ENCODE assay signal across 21 mouse cellular contexts in the genomic region with DNA sequence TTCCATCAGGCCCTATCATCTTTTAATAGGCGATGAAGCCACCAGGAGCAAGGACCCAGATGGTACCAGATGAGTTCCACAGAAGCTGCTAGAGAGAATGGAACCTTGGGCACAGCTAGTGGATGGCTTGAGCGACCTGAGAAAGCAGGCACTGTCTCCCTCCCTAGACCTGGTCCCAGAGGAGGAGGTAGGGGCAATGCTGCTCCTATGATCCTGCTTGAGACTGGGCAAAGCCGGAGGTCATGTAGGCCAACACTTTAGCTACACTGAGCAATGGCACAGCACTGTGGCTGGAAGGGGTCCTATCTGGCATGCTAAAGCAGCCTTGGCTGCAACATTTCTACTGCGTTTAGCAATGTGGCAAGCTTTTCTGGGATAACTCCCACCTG. TPM values are rescaled to one million over a fixed set of nuclear protein-coding genes. Genes with fewer than 3 reads are reported as not detected.
DNase-seq lines count a peak whose midpoint lies in the region; ATAC-seq and TF ChIP-seq lines count a peak whose summit lies in the region.
"Had no signal": no experiment of that assay in that cellular context is flagged by ENCODE, and none has a peak within 500 bp of the region (broad histone marks: within the 10 kb centered on the region; RNA-seq: fewer than 3 reads in every experiment).

No protein-coding gene starts in this region.

- TF ChIP-seq CTCF in small intestine, adult 2 months (IDR thresholded peaks at IDR 0.05; ENCODE audit: extremely low read depth, insufficient read length, insufficient replicate concordance, low read depth, low read length), result no peak

- H3K4me2 ChIP-seq in hindbrain, embryonic 11.5 days (replicated peaks; ENCODE audit: low read depth, low read length), result no peak overlapping the region
- peak overlapping the region; percentile 32; the same call in 1 of the 2 replicates for H3K4me2 ChIP-seq in liver, embryonic 13.5 days
- H3K4me2 ChIP-seq in liver, embryonic 11.5 days, result no peak overlapping the region
- peak overlapping the region; percentile 34 for H3K4me2 ChIP-seq in intestine, embryonic 16.5 days (ENCODE audit: low read depth, low read length)

- no peak overlapping the region for H3K9ac ChIP-seq in hindbrain, embryonic 11.5 days (ENCODE audit: low read depth, low read length)
- 0 out of 2 replicates have a peak overlapping the region, but pooled peaks have one; percentile 50 for H3K9ac ChIP-seq in liver, embryonic 13.5 days
- H3K9ac ChIP-seq in liver, embryonic 11.5 days (ENCODE audit: low read depth, low read length), result no peak overlapping the region
- H3K9ac ChIP-seq in intestine, embryonic 16.5 days (ENCODE audit: low read depth, low read length), result no peak overlapping the region

- TF ChIP-seq POLR2A in small intestine, adult 2 months (IDR thresholded peaks at IDR 0.05; ENCODE audit: low read depth, low read length), result no peak

- DNase-seq in hindbrain, embryonic 10.5 days (ENCODE audit: low spot score), result no peak
- DNase-seq in hindbrain, embryonic 11.5 days (ENCODE audit: low spot score), result no peak
- DNase-seq in liver, embryonic 13.5 days, result no peak
- DNase-seq in liver, embryonic 11.5 days (ENCODE audit: low spot score), result no peak
- DNase-seq in urinary bladder, postnatal 36 days (ENCODE audit: low spot score in 2 of 2), result no peak
- DNase-seq: adrenal gland, postnatal 25 days; cerebellum, adult 2 months; gastrocnemius, postnatal 25 days; heart, postnatal 36 days; left cerebral cortex, postnatal 4 days; lung, adult 18-20 months; right cerebral cortex, adult 18-20 months had no signal

- peaks cover 94% of the 10 kb centered on the region for H3K4me1 ChIP-seq in hindbrain, embryonic 10.5 days (replicated peaks)
- peaks cover 29% of the 10 kb centered on the region for H3K4me1 ChIP-seq in hindbrain, embryonic 11.5 days (replicated peaks; ENCODE audit: control insufficient read depth, insufficient read depth, low read length)
- H3K4me1 ChIP-seq in liver, embryonic 13.5 days (replicated peaks), result peaks cover 85% of the 10 kb centered on the region
- H3K4me1 ChIP-seq in liver, embryonic 11.5 days (replicated peaks; ENCODE audit: control insufficient read depth, insufficient read depth, low read length), result peaks cover 63% of the 10 kb centered on the region
- H3K4me1 ChIP-seq in intestine, embryonic 16.5 days (ENCODE audit: control insufficient read depth, insufficient read depth, low read length), result peaks cover 68% of the 10 kb centered on the region
- peaks cover 73% of the 10 kb centered on the region for H3K4me1 ChIP-seq in small intestine, adult 2 months (ENCODE audit: control insufficient read depth, insufficient read depth, insufficient read length, low read length)

- peaks cover 21% of the 10 kb centered on the region; the same call in 1 of the 2 replicates for H3K27me3 ChIP-seq in hindbrain, embryonic 10.5 days (ENCODE audit: insufficient read depth, poor library complexity, severe bottlenecking)
- H3K27me3 ChIP-seq in hindbrain, embryonic 11.5 days (ENCODE audit: control insufficient read depth, insufficient read depth, low read length), result no peaks in the 10 kb centered on the region; the same call in 1 of the 2 replicates
- peaks cover 41% of the 10 kb centered on the region for H3K27me3 ChIP-seq in liver, embryonic 13.5 days
- peaks cover 29% of the 10 kb centered on the region for H3K27me3 ChIP-seq in liver, embryonic 11.5 days (replicated peaks; ENCODE audit: control insufficient read depth, insufficient read depth, low read length)
- H3K27me3 ChIP-seq in intestine, embryonic 16.5 days (replicated peaks; ENCODE audit: control insufficient read depth, insufficient read depth, low read length), result peaks cover 12% of the 10 kb centered on the region
- no peaks in the 10 kb centered on the region for H3K27me3 ChIP-seq in small intestine, adult 2 months (ENCODE audit: control insufficient read depth, insufficient read depth, low read length)

- H3K4me3 ChIP-seq in hindbrain, embryonic 10.5 days, result 0 out of 2 replicates have a peak overlapping the region, but pooled peaks have one; percentile 3
- no peak overlapping the region for H3K4me3 ChIP-seq in hindbrain, embryonic 11.5 days (ENCODE audit: low read depth, low read length)
- H3K4me3 ChIP-seq in liver, embryonic 13.5 days (replicated peaks), result no peak overlapping the region
- no peak overlapping the region for H3K4me3 ChIP-seq in liver, embryonic 11.5 days (ENCODE audit: low read depth, low read length)
- no peak overlapping the region for H3K4me3 ChIP-seq in intestine, embryonic 16.5 days (ENCODE audit: low read length)
- no peak overlapping the region for H3K4me3 ChIP-seq in small intestine, adult 2 months (ENCODE audit: low read depth, low read length)
- H3K4me3 ChIP-seq: erythroblast, embryonic 14.5 days; heart, embryonic 10.5 days; myocyte had no signal

- no peak for ATAC-seq in hindbrain, embryonic 11.5 days (ENCODE audit: low FRiP score)
- no peak for ATAC-seq in liver, embryonic 13.5 days (ENCODE audit: low read depth)
- no peak for ATAC-seq in liver, embryonic 11.5 days (replicated peaks; ENCODE audit: low FRiP score)
- no peak for ATAC-seq in intestine, embryonic 16.5 days
- ATAC-seq: activated CD4-positive, CD25-positive, alpha-beta regulatory T cell, adult 4 months; Patski had no signal

- H3K9me3 ChIP-seq in hindbrain, embryonic 10.5 days, result no peaks in the 10 kb centered on the region
- H3K9me3 ChIP-seq in hindbrain, embryonic 11.5 days (ENCODE audit: control insufficient read depth, low read length), result no peaks in the 10 kb centered on the region
- no peaks in the 10 kb centered on the region for H3K9me3 ChIP-seq in liver, embryonic 13.5 days (replicated peaks)
- no peaks in the 10 kb centered on the region for H3K9me3 ChIP-seq in liver, embryonic 11.5 days (ENCODE audit: control insufficient read depth, low read length)
- no peaks in the 10 kb centered on the region for H3K9me3 ChIP-seq in intestine, embryonic 16.5 days (ENCODE audit: control insufficient read depth, low read length)
- H3K9me3 ChIP-seq: heart, embryonic 10.5 days had no signal

- H3K27ac ChIP-seq in hindbrain, embryonic 10.5 days, result peak overlapping the region; percentile 98
- H3K27ac ChIP-seq in hindbrain, embryonic 11.5 days (ENCODE audit: low read depth, low read length), result no peak overlapping the region
- peak overlapping the region; percentile 68 for H3K27ac ChIP-seq in liver, embryonic 13.5 days
- H3K27ac ChIP-seq in liver, embryonic 11.5 days (ENCODE audit: low read depth, low read length), result no peak overlapping the region; the same call in 1 of the 2 replicates
- H3K27ac ChIP-seq in intestine, embryonic 16.5 days (ENCODE audit: low read length), result peak overlapping the region; percentile 50
- H3K27ac ChIP-seq in small intestine, adult 2 months (ENCODE audit: insufficient read depth, low read depth, low read length), result peak overlapping the region; percentile 64
- H3K27ac ChIP-seq: heart, embryonic 10.5 days had no signal

- H3K36me3 ChIP-seq in hindbrain, embryonic 10.5 days, result no peaks in the 10 kb centered on the region
- H3K36me3 ChIP-seq in hindbrain, embryonic 11.5 days (ENCODE audit: control insufficient read depth, insufficient read depth, low read length), result no peaks in the 10 kb centered on the region
- H3K36me3 ChIP-seq in liver, embryonic 13.5 days, result no peaks in the 10 kb centered on the region
- H3K36me3 ChIP-seq in liver, embryonic 11.5 days (ENCODE audit: control insufficient read depth, insufficient read depth, low read length), result no peaks in the 10 kb centered on the region
- no peaks in the 10 kb centered on the region for H3K36me3 ChIP-seq in intestine, embryonic 16.5 days (ENCODE audit: control insufficient read depth, insufficient read depth, low read length)
- no peaks in the 10 kb centered on the region for H3K36me3 ChIP-seq in small intestine, adult 2 months (ENCODE audit: control insufficient read depth, insufficient read depth, low read length)
- H3K36me3 ChIP-seq: heart, embryonic 10.5 days had no signal

- WGBS in hindbrain, embryonic 10.5 days, result 80% methylated on average over 4 of the region's 4 CpGs
- WGBS in hindbrain, embryonic 11.5 days, result 70% methylated on average over 4 of the region's 4 CpGs
- WGBS in liver, embryonic 13.5 days (ENCODE audit: insufficient replicate concordance), result 64% methylated on average over 4 of the region's 4 CpGs
- 66% methylated on average over 4 of the region's 4 CpGs for WGBS in liver, embryonic 11.5 days
- WGBS in intestine, embryonic 16.5 days, result 75% methylated on average over 4 of the region's 4 CpGs
- 52% methylated on average over 4 of the region's 4 CpGs for WGBS in small intestine, adult 2 months

RNA-seq across cellular contexts. Expression of a gene that starts 4.9 kb away (rescaled TPM):
- 77.4 and 108 TPM in 2 replicates for polyA plus RNA-seq in hindbrain, embryonic 10.5 days (2016; fragmentation: Nextera tagmentation; extraction: Ambion mirVana)
- polyA plus RNA-seq in hindbrain, embryonic 11.5 days (2014; fragmentation: Nextera tagmentation; extraction: Ambion mirVana), result 44.6 and 60.5 TPM in 2 replicates
- polyA plus RNA-seq in liver, embryonic 13.5 days (2015; fragmentation: Nextera tagmentation; extraction: Ambion mirVana), result 2.5 and 2.6 TPM in 2 replicates
- 6.5 and 7.6 TPM in 2 replicates for polyA plus RNA-seq in liver, embryonic 11.5 days (2014; fragmentation: Nextera tagmentation; extraction: Ambion mirVana)
- polyA plus RNA-seq in intestine, embryonic 16.5 days (2015; fragmentation: Nextera tagmentation; extraction: Ambion mirVana), result 11.0 and 14.4 TPM in 2 replicates
- polyA plus RNA-seq in small intestine, adult 2 months (2012; rRNA removed), result 24.4 and 39.0 TPM in 2 replicates

RNA-seq across cellular contexts. Expression of a gene that starts 21.0 kb away (rescaled TPM):
- 2.6 and 2.7 TPM in 2 replicates for polyA plus RNA-seq in hindbrain, embryonic 10.5 days (2016; fragmentation: Nextera tagmentation; extraction: Ambion mirVana)
- 0.94 and 2.4 TPM in 2 replicates for polyA plus RNA-seq in hindbrain, embryonic 11.5 days (2014; fragmentation: Nextera tagmentation; extraction: Ambion mirVana)
- polyA plus RNA-seq in liver, embryonic 13.5 days (2015; fragmentation: Nextera tagmentation; extraction: Ambion mirVana), result 5.5 and 6.0 TPM in 2 replicates
- polyA plus RNA-seq in liver, embryonic 11.5 days (2014; fragmentation: Nextera tagmentation; extraction: Ambion mirVana), result 12.1 and 13.1 TPM in 2 replicates
- 23.0 and 23.4 TPM in 2 replicates for polyA plus RNA-seq in intestine, embryonic 16.5 days (2015; fragmentation: Nextera tagmentation; extraction: Ambion mirVana)
- 37.3 and 49.3 TPM in 2 replicates for polyA plus RNA-seq in small intestine, adult 2 months (2012; rRNA removed)

RNA-seq across cellular contexts. Expression of a gene that starts 35.6 kb away (rescaled TPM):
- polyA plus RNA-seq in hindbrain, embryonic 10.5 days (2016; fragmentation: Nextera tagmentation; extraction: Ambion mirVana), result 123 and 132 TPM in 2 replicates
- 89.6 and 93.7 TPM in 2 replicates for polyA plus RNA-seq in hindbrain, embryonic 11.5 days (2014; fragmentation: Nextera tagmentation; extraction: Ambion mirVana)
- polyA plus RNA-seq in liver, embryonic 13.5 days (2015; fragmentation: Nextera tagmentation; extraction: Ambion mirVana), result 42.8 and 43.3 TPM in 2 replicates
- polyA plus RNA-seq in liver, embryonic 11.5 days (2014; fragmentation: Nextera tagmentation; extraction: Ambion mirVana), result 85.3 and 86.3 TPM in 2 replicates
- 99.9 and 102 TPM in 2 replicates for polyA plus RNA-seq in intestine, embryonic 16.5 days (2015; fragmentation: Nextera tagmentation; extraction: Ambion mirVana)
- polyA plus RNA-seq in small intestine, adult 2 months (2012; rRNA removed), result 21.8 and 37.2 TPM in 2 replicates

RNA-seq across cellular contexts. Expression of a gene that starts 38.8 kb away (rescaled TPM):
- not detected in 2 replicates for polyA plus RNA-seq in hindbrain, embryonic 10.5 days (2016; fragmentation: Nextera tagmentation; extraction: Ambion mirVana)
- polyA plus RNA-seq in hindbrain, embryonic 11.5 days (2014; fragmentation: Nextera tagmentation; extraction: Ambion mirVana), result not detected in 2 replicates
- polyA plus RNA-seq in liver, embryonic 13.5 days (2015; fragmentation: Nextera tagmentation; extraction: Ambion mirVana), result not detected in 2 replicates
- polyA plus RNA-seq in liver, embryonic 11.5 days (2014; fragmentation: Nextera tagmentation; extraction: Ambion mirVana), result 0.29 TPM in 1 of 2 replicates, not detected in the other
- not detected in 2 replicates for polyA plus RNA-seq in intestine, embryonic 16.5 days (2015; fragmentation: Nextera tagmentation; extraction: Ambion mirVana)
- not detected in 2 replicates for polyA plus RNA-seq in small intestine, adult 2 months (2012; rRNA removed)
- polyA plus RNA-seq: activated CD4-positive, CD25-positive, alpha-beta regulatory T cell, adult 4 months; cerebellum, adult 2 months; embryonic facial prominence, embryonic 11.5 days; erythroblast, embryonic 14.5 days; myocyte; thymus, postnatal 0 days had no signal

RNA-seq across cellular contexts. Expression of a gene that starts 42.9 kb away (rescaled TPM):
- not detected in 2 replicates for polyA plus RNA-seq in hindbrain, embryonic 10.5 days (2016; fragmentation: Nextera tagmentation; extraction: Ambion mirVana)
- not detected in 2 replicates for polyA plus RNA-seq in hindbrain, embryonic 11.5 days (2014; fragmentation: Nextera tagmentation; extraction: Ambion mirVana)
- polyA plus RNA-seq in liver, embryonic 13.5 days (2015; fragmentation: Nextera tagmentation; extraction: Ambion mirVana), result not detected in 2 replicates
- polyA plus RNA-seq in liver, embryonic 11.5 days (2014; fragmentation: Nextera tagmentation; extraction: Ambion mirVana), result 0.45 TPM in 2 replicates
- polyA plus RNA-seq in intestine, embryonic 16.5 days (2015; fragmentation: Nextera tagmentation; extraction: Ambion mirVana), result 0.12 and 0.62 TPM in 2 replicates
- 0.10 TPM in 1 of 2 replicates, not detected in the other for polyA plus RNA-seq in small intestine, adult 2 months (2012; rRNA removed)
- polyA plus RNA-seq: activated CD4-positive, CD25-positive, alpha-beta regulatory T cell, adult 4 months; embryonic facial prominence, embryonic 11.5 days; erythroblast, embryonic 14.5 days had no signal

Comparison
In these comparisons a context has a peak if more than half of its experiments do, and no peak if none do; other contexts are left out.
1. H3K27ac ChIP-seq: peak in hindbrain, embryonic 10.5 days (single experiment), liver, embryonic 13.5 days (single experiment), intestine, embryonic 16.5 days (single experiment) and small intestine, adult 2 months (single experiment); none in hindbrain, embryonic 11.5 days (single experiment) and liver, embryonic 11.5 days (single experiment).
2. H3K4me2 ChIP-seq: peak in liver, embryonic 13.5 days (single experiment) and intestine, embryonic 16.5 days (single experiment); none in hindbrain, embryonic 11.5 days (single experiment) and liver, embryonic 11.5 days (single experiment).